Mouse (Mus musculus) MEL (cell line): ENCODE results near the gene Elovl5.

Experiments
- CTCF ChIP-seq, 3 experiments: IDR thresholded peaks in 2 of 3; conservative IDR thresholded peaks in 1 of 3; 2 replicates each; pipeline ENCODE4 v1.5.1; 2011 to 2012; ENCODE audit warnings: low read length in 3 of 3, low read depth in 2 of 3, mild to moderate bottlenecking in 2 of 3, improper control_type of control experiment in 1 of 3, inconsistent platforms in 1 of 3, mixed read lengths in 1 of 3, moderate library complexity in 1 of 3; ENCODE audit not compliant: control insufficient read depth in 1 of 3, insufficient read depth in 1 of 3, poor library complexity in 1 of 3, severe bottlenecking in 1 of 3
- JUND ChIP-seq: IDR thresholded peaks from 2 replicates; pipeline ENCODE4 v1.6.1; 2011; ENCODE audit warnings: low read depth, mild to moderate bottlenecking, improper control_type of control experiment, low read length
- KAT2A ChIP-seq: conservative IDR thresholded peaks from 2 replicates; pipeline ENCODE4 v1.6.1; 2012; ENCODE audit warnings: low read depth, low read length, improper control_type of control experiment, inconsistent platforms
- MAFK ChIP-seq: IDR thresholded peaks from 2 replicates; pipeline ENCODE4 v1.6.1; 2011; ENCODE audit warnings: low read depth, mild to moderate bottlenecking, low read length, improper control_type of control experiment, borderline replicate concordance
- MXI1 ChIP-seq: IDR thresholded peaks from 2 replicates; pipeline ENCODE4 v1.6.1; 2011; ENCODE audit warnings: mild to moderate bottlenecking, low read depth, low read length, improper control_type of control experiment
- MYB ChIP-seq: IDR thresholded peaks from 2 replicates; pipeline ENCODE4 v1.6.1; 2011; ENCODE audit warnings: mild to moderate bottlenecking, low read depth, low read length, improper control_type of control experiment
- NELFE ChIP-seq: IDR thresholded peaks from 2 replicates; pipeline ENCODE4 v1.6.1; 2011; ENCODE audit warnings: low read depth, low read length, improper control_type of control experiment
- POLR2A ChIP-seq, 2 experiments: IDR thresholded peaks; 2 replicates each; pipeline ENCODE4 v1.6.1; 2011 to 2012; ENCODE audit warnings: low read length in 2 of 2, mild to moderate bottlenecking in 2 of 2, control low read depth in 1 of 2, improper control_type of control experiment in 1 of 2, low read depth in 1 of 2, moderate library complexity in 1 of 2; ENCODE audit not compliant: control insufficient read depth in 1 of 2, insufficient read depth in 1 of 2, poor library complexity in 1 of 2
- TAL1 ChIP-seq: IDR thresholded peaks from 2 replicates; pipeline ENCODE4 v1.6.1; 2012; ENCODE audit warnings: mild to moderate bottlenecking, inconsistent platforms, low read length, moderate library complexity, mixed read lengths
- TBP ChIP-seq: IDR thresholded peaks from 2 replicates; pipeline ENCODE4 v1.8.0; 2011; ENCODE audit warnings: low read depth, low read length, improper control_type of control experiment
- TCF12 ChIP-seq: IDR thresholded peaks from 2 replicates; pipeline ENCODE4 v1.6.1; 2014; ENCODE audit warnings: low read depth, mild to moderate bottlenecking, inconsistent platforms, low read length, improper control_type of control experiment, moderate library complexity

DNA sequence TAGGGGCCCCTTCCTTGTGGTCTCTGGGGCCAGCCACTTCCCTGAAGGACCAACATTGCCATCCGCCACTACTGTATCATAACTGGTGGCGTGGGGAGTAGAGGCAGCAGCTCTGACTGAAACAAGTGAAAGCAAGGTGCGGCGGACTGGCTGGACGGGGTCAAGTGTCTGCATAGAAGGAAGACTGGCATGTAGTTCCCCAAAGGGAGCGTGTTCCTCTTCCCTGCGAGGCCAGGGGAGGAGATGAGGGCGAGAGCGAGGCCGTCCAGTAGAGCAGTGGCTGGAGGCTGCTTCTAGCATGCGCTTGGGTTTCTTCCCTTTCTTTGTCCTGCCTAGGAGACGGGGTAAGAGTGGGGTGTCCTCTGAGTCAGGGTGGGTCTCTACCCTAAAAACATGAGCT lies 42.6 kb downstream of the Elovl5 start:
- TF ChIP-seq CTCF (IDR thresholded peaks at IDR 0.05 in 2 of 3, conservative IDR thresholded peaks at IDR 0.05 in 1 of 3; ENCODE audit: control insufficient read depth in 1 of 3, insufficient read depth in 1 of 3, low read depth in 2 of 3, low read length in 3 of 3, poor library complexity in 1 of 3, severe bottlenecking in 1 of 3), result no peak
- no peak for TF ChIP-seq MYB
- TF ChIP-seq JUND, result no peak
- no peak for TF ChIP-seq POLR2A (IDR thresholded peaks at IDR 0.05; ENCODE audit: control insufficient read depth in 1 of 2, insufficient read depth in 1 of 2, low read depth in 1 of 2, low read length in 2 of 2, poor library complexity in 1 of 2)
- TF ChIP-seq TBP, result no peak
- TF ChIP-seq MAFK, result no peak
- TF ChIP-seq KAT2A, result no peak
- TF ChIP-seq TCF12, result no peak
- TF ChIP-seq NELFE, result no peak
- no peak for TF ChIP-seq MXI1
- TF ChIP-seq TAL1, result no peak
